29 mouse cellular contexts compared by ENCODE assay signal in genomic region chr6:93467867-93468266, GRCm38 (mm10).
DNase-seq lines count a peak whose midpoint lies in the region; ATAC-seq and TF ChIP-seq lines count a peak whose summit lies in the region.
"Had no signal": no experiment of that assay in that cellular context is flagged by ENCODE, and none has a peak within 500 bp of the region (broad histone marks: within the 10 kb centered on the region; RNA-seq: fewer than 3 reads in every experiment).

No protein-coding gene starts in this region.

- H3K4me3 ChIP-seq in heart, embryonic 11.5 days (ENCODE audit: low read depth, low read length) = no peak overlapping the region
- no peak overlapping the region for H3K4me3 ChIP-seq in liver, embryonic 12.5 days
- no peak overlapping the region for H3K4me3 ChIP-seq in liver, postnatal 0 days (ENCODE audit: low read depth, low read length)
- H3K4me3 ChIP-seq in liver, embryonic 14.5 days (ENCODE audit: insufficient read depth in 1 of 2, low read depth in 2 of 2, low read length in 2 of 2) = no peak overlapping the region
- H3K4me3 ChIP-seq: embryonic facial prominence, embryonic 10.5 days; embryonic facial prominence, embryonic 13.5 days; forebrain, embryonic 10.5 days; forebrain, embryonic 13.5 days; heart, adult 2 months; heart, embryonic 13.5 days; hindbrain, embryonic 12.5 days; hindbrain, embryonic 15.5 days had no signal

- no peaks in the 10 kb centered on the region for H3K27me3 ChIP-seq in heart, embryonic 11.5 days (ENCODE audit: control insufficient read depth, insufficient read depth, low read length)
- H3K27me3 ChIP-seq in liver, embryonic 12.5 days (replicated peaks) = no peaks in the 10 kb centered on the region
- H3K27me3 ChIP-seq in liver, postnatal 0 days (ENCODE audit: insufficient read depth, low read length) = no peaks in the 10 kb centered on the region
- H3K27me3 ChIP-seq in liver, embryonic 14.5 days (ENCODE audit: control insufficient read depth, insufficient read depth, low read length) = no peaks in the 10 kb centered on the region
- H3K27me3 ChIP-seq: CH12.LX; embryonic facial prominence, embryonic 13.5 days; forebrain, embryonic 13.5 days; heart, embryonic 13.5 days; hindbrain, embryonic 12.5 days; hindbrain, embryonic 15.5 days; Patski had no signal

- no peaks in the 10 kb centered on the region for H3K9me3 ChIP-seq in heart, embryonic 11.5 days (replicated peaks; ENCODE audit: control insufficient read depth, low read length)
- no peaks in the 10 kb centered on the region for H3K9me3 ChIP-seq in liver, embryonic 12.5 days (replicated peaks)
- no peaks in the 10 kb centered on the region for H3K9me3 ChIP-seq in liver, postnatal 0 days (ENCODE audit: low read length)
- H3K9me3 ChIP-seq in liver, embryonic 14.5 days (ENCODE audit: control insufficient read depth, low read length) = no peaks in the 10 kb centered on the region
- H3K9me3 ChIP-seq: embryonic facial prominence, embryonic 10.5 days; embryonic facial prominence, embryonic 13.5 days; forebrain, embryonic 10.5 days; forebrain, embryonic 13.5 days; heart, embryonic 13.5 days; hindbrain, embryonic 12.5 days; hindbrain, embryonic 15.5 days had no signal

- H3K4me2 ChIP-seq in heart, embryonic 11.5 days = no peak overlapping the region
- no peak overlapping the region for H3K4me2 ChIP-seq in liver, embryonic 12.5 days
- no peak overlapping the region for H3K4me2 ChIP-seq in liver, postnatal 0 days (ENCODE audit: low read depth, low read length)
- H3K4me2 ChIP-seq in liver, embryonic 14.5 days (ENCODE audit: low read depth) = no peak overlapping the region
- H3K4me2 ChIP-seq: embryonic facial prominence, embryonic 13.5 days; forebrain, embryonic 13.5 days; heart, embryonic 13.5 days; hindbrain, embryonic 12.5 days; hindbrain, embryonic 15.5 days had no signal

- TF ChIP-seq CTCF in liver, postnatal 0 days (IDR thresholded peaks at IDR 0.05; ENCODE audit: low read depth) = no peak
- no peak for TF ChIP-seq CTCF in liver, embryonic 14.5 days (IDR thresholded peaks at IDR 0.05; ENCODE audit: low read depth)

- no peak for TF ChIP-seq EP300 in liver, postnatal 0 days (IDR thresholded peaks at IDR 0.05; ENCODE audit: low read depth)
- no peak for TF ChIP-seq EP300 in liver, embryonic 14.5 days (IDR thresholded peaks at IDR 0.05; ENCODE audit: low read depth)

- no peaks in the 10 kb centered on the region for H3K4me1 ChIP-seq in heart, embryonic 11.5 days (ENCODE audit: control insufficient read depth, insufficient read depth, low read length)
- H3K4me1 ChIP-seq in liver, embryonic 12.5 days = peaks cover 8% of the 10 kb centered on the region; the same call in 1 of the 2 replicates
- no peaks in the 10 kb centered on the region for H3K4me1 ChIP-seq in liver, postnatal 0 days (ENCODE audit: insufficient read depth)
- no peaks in the 10 kb centered on the region for H3K4me1 ChIP-seq in liver, embryonic 14.5 days (replicated peaks; ENCODE audit: control insufficient read depth in 2 of 2, insufficient read depth in 2 of 2, low read length in 1 of 2)
- H3K4me1 ChIP-seq: forebrain, embryonic 10.5 days; forebrain, embryonic 13.5 days; hindbrain, embryonic 12.5 days had no signal

- H3K27ac ChIP-seq in heart, embryonic 11.5 days (ENCODE audit: low read depth, low read length) = 0 out of 2 replicates have a peak overlapping the region, but pooled peaks have one; percentile 29
- no peak overlapping the region for H3K27ac ChIP-seq in liver, embryonic 12.5 days
- H3K27ac ChIP-seq in liver, postnatal 0 days (ENCODE audit: low read depth) = no peak overlapping the region
- H3K27ac ChIP-seq in liver, embryonic 14.5 days = no peak overlapping the region
- H3K27ac ChIP-seq: embryonic facial prominence, embryonic 10.5 days; embryonic facial prominence, embryonic 13.5 days; forebrain, embryonic 10.5 days; forebrain, embryonic 13.5 days; heart, adult 2 months; heart, embryonic 13.5 days; hindbrain, embryonic 12.5 days; hindbrain, embryonic 15.5 days had no signal

- WGBS in heart, embryonic 11.5 days (ENCODE audit: insufficient replicate concordance) = 60% methylated on average over 5 of the region's 5 CpGs
- 34% methylated on average over 5 of the region's 5 CpGs for WGBS in liver, embryonic 12.5 days (ENCODE audit: insufficient replicate concordance)
- 65% methylated on average over 5 of the region's 5 CpGs for WGBS in liver, postnatal 0 days (ENCODE audit: insufficient replicate concordance)
- 25% methylated on average over 5 of the region's 5 CpGs for WGBS in liver, embryonic 14.5 days (ENCODE audit: insufficient replicate concordance)

- H3K9ac ChIP-seq in heart, embryonic 11.5 days (ENCODE audit: low read depth, low read length) = no peak overlapping the region
- no peak overlapping the region for H3K9ac ChIP-seq in liver, embryonic 12.5 days
- no peak overlapping the region for H3K9ac ChIP-seq in liver, postnatal 0 days (replicated peaks)
- H3K9ac ChIP-seq in liver, embryonic 14.5 days (replicated peaks) = no peak overlapping the region
- H3K9ac ChIP-seq: embryonic facial prominence, embryonic 13.5 days; forebrain, embryonic 13.5 days; heart, embryonic 13.5 days; hindbrain, embryonic 12.5 days; hindbrain, embryonic 15.5 days had no signal

- DNase-seq in heart, adult 18-20 months = no peak
- DNase-seq in liver, postnatal 0 days = no peak
- peak in 1 of 3 experiments; percentile 2 for DNase-seq in liver, embryonic 14.5 days (ENCODE audit: low read depth in 3 of 3, low spot score in 3 of 3)
- DNase-seq: adrenal gland, postnatal 10 days; adrenal gland, postnatal 36 days; B cell, adult 2 months; cerebellum, adult 11-12 months; cerebellum, adult 8-10 months; cerebellum, postnatal 10 days; cerebellum, postnatal 36 days; embryo, embryonic 11 days; gastrocnemius, postnatal 10 days; gastrocnemius, postnatal 36 days; heart, adult 2 months had no signal

- 0 out of 2 replicates have a peak, but pooled peaks have one; percentile 26 for ATAC-seq in heart, embryonic 11.5 days (replicated peaks; ENCODE audit: insufficient number of reproducible peaks, low FRiP score, low TSS enrichment)
- peak; percentile 92 for ATAC-seq in liver, embryonic 12.5 days
- ATAC-seq in liver, postnatal 0 days = no peak
- ATAC-seq in liver, embryonic 14.5 days (ENCODE audit: insufficient read depth) = 0 out of 2 replicates have a peak, but pooled peaks have one; percentile 43
- no peak for ATAC-seq in erythroblast, adult 5-6 weeks (replicated peaks; ENCODE audit: low FRiP score, poor library complexity, severe bottlenecking)
- ATAC-seq: forebrain, embryonic 13.5 days; forebrain, embryonic 16.5 days; intestine, postnatal 0 days; Patski had no signal

- no peaks in the 10 kb centered on the region for H3K36me3 ChIP-seq in heart, embryonic 11.5 days (ENCODE audit: control insufficient read depth, insufficient read depth, low read length)
- H3K36me3 ChIP-seq in liver, embryonic 12.5 days = no peaks in the 10 kb centered on the region
- H3K36me3 ChIP-seq in liver, postnatal 0 days (replicated peaks; ENCODE audit: insufficient read depth, low read length) = no peaks in the 10 kb centered on the region
- H3K36me3 ChIP-seq in liver, embryonic 14.5 days (replicated peaks; ENCODE audit: control insufficient read depth, insufficient read depth, low read depth) = no peaks in the 10 kb centered on the region
- H3K36me3 ChIP-seq: embryonic facial prominence, embryonic 10.5 days; embryonic facial prominence, embryonic 13.5 days; forebrain, embryonic 10.5 days; G1E; heart, embryonic 13.5 days; hindbrain, embryonic 12.5 days; hindbrain, embryonic 15.5 days had no signal

Comparison
In these comparisons a context has a peak if more than half of its experiments do, and no peak if none do; other contexts are left out.
1. ATAC-seq: peak in heart, embryonic 11.5 days (single experiment), liver, embryonic 12.5 days (single experiment) and liver, embryonic 14.5 days (single experiment); none in liver, postnatal 0 days (single experiment) and erythroblast, adult 5-6 weeks (single experiment).